Mouse (Mus musculus) heart, adult 2 months (tissue): ENCODE results near the gene Cchcr1.

Source experiments
- CTCF ChIP-seq: fragments of 200-600 bp; IDR thresholded peaks from 2 replicates; pipeline ENCODE4 v1.8.1; 2022; ENCODE audit warnings: antibody characterized with exemption, mild to moderate bottlenecking, moderate library complexity
- POLR2A ChIP-seq: fragments of 200-500 bp; IDR thresholded peaks from 2 replicates; pipeline ENCODE4 v1.6.1; 2011; ENCODE audit warnings: mild to moderate bottlenecking, low read depth, low read length, control low read depth; ENCODE audit not compliant: insufficient read depth

- no peak for TF ChIP-seq CTCF
- no peak for TF ChIP-seq POLR2A
Measured at GRCm38 (mm10) chr17:35514756-35515155, 2.1 kb upstream of the Cchcr1 start.
